Mouse (Mus musculus): ENCODE results near the gene Krtap1-3. TPM values are rescaled to one million over a fixed set of nuclear protein-coding genes. Genes with fewer than 3 reads are reported as not detected.

The Krtap1-3 gene
- not detected in 2 replicates for polyA plus RNA-seq (2015; fragmentation: Nextera tagmentation; extraction: Ambion mirVana)

DNA sequence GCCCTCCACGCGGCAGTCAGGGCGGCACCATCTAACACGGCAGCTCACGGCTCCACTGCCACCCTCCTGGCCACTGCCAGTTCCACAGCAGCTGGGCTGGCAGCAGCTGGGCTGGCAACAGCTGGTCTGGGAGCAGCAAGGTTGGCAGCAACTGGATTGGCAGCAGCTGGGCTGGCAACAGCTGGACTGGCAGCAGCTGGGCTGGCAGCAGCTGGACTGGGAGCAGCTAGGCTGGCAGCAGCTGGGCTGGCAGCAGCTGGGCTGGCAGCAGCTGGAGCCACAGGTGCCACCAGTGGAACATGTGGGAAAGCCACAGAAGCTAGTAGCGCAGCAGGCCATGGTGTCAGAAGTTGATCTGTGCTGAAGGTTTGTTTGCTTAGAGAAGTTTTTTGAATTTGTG lies at the start of gene Krtap1-3:
Krtap1-3 (minus strand) TSS at position 359 of the 400 bp plus-strand sequence.
- no peak within 1 kb of the TSS for H3K27ac ChIP-seq (ENCODE audit: low read length)
- no peak within 1 kb of the TSS for H3K4me2 ChIP-seq (ENCODE audit: low read depth, low read length)
- H3K4me1 ChIP-seq (ENCODE audit: control insufficient read depth, insufficient read depth, low read length): no peaks in the 10 kb centered on the region
- no peaks in the 10 kb centered on the region for H3K36me3 ChIP-seq (ENCODE audit: control insufficient read depth, insufficient read depth, low read length)
- no peaks in the 10 kb centered on the region for H3K27me3 ChIP-seq (ENCODE audit: control insufficient read depth, insufficient read depth, low read length)
- H3K9ac ChIP-seq (ENCODE audit: low read length): no peak within 1 kb of the TSS
- no peak within 1 kb of the TSS for H3K4me3 ChIP-seq (replicated peaks; ENCODE audit: low read length)
- H3K9me3 ChIP-seq (replicated peaks; ENCODE audit: control insufficient read depth, low read length): no peaks in the 10 kb centered on the region
- 78% methylated on average over 6 of the region's 6 CpGs for WGBS
- no peak for ATAC-seq (ENCODE audit: insufficient read depth, low FRiP score)

DNA sequence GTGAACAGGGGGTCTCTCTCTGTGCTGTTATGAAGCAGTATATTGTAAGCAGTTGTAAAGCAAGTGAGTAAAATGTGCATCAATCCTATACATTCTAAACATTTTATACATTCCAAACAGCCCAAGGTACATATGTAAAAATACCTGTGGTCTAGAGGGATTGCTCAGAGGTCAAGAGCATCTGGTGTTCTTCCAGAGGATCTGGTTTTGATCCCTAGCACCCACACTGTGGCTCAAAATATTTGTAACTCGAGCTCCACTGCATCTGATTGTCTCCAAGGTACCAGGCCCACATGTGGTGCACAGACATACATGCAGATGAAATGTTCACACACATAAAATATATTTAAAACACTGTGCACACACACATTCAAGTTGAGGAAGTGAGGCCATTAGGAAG lies 49.8 kb upstream of the Krtap1-3 start:
- no peaks in the 10 kb centered on the region for H3K4me1 ChIP-seq (ENCODE audit: control insufficient read depth, insufficient read depth, low read length)
- WGBS: 27% methylated on average over 1 of the region's 1 CpGs
- no peak overlapping the region for H3K27ac ChIP-seq (ENCODE audit: low read length)
- no peak overlapping the region for H3K4me3 ChIP-seq (replicated peaks; ENCODE audit: low read length)
- no peak for ATAC-seq (ENCODE audit: insufficient read depth, low FRiP score)
- H3K36me3 ChIP-seq (ENCODE audit: control insufficient read depth, insufficient read depth, low read length): no peaks in the 10 kb centered on the region
- no peaks in the 10 kb centered on the region for H3K27me3 ChIP-seq (ENCODE audit: control insufficient read depth, insufficient read depth, low read length)
- H3K4me2 ChIP-seq (ENCODE audit: low read depth, low read length): no peak overlapping the region
- no peaks in the 10 kb centered on the region for H3K9me3 ChIP-seq (replicated peaks; ENCODE audit: control insufficient read depth, low read length)
- no peak overlapping the region for H3K9ac ChIP-seq (ENCODE audit: low read length)

DNA sequence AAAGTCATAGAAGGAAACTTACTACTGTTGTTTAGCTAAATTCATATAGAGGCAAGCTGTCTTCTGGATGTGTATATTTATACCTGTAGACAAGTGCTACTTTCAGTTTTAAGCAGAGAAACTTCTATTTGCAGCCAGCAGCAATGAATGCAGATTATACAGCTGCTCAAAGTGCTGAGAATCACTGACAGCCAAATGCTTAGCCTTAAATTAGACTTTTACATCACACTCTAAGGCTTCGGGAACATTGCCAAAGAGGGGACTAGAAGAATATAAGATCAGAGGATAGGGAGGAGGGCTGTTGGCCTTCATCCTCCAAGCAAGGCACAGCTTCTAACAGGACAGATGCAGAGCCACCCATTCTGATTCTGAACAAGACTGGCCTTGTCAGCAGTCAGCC lies 45.9 kb upstream of the Krtap1-3 start:
- no peaks in the 10 kb centered on the region for H3K27me3 ChIP-seq (ENCODE audit: control insufficient read depth, insufficient read depth, low read length)
- ATAC-seq (ENCODE audit: insufficient read depth, low FRiP score): no peak
- no peak overlapping the region for H3K4me2 ChIP-seq (ENCODE audit: low read depth, low read length)
- H3K4me3 ChIP-seq (replicated peaks; ENCODE audit: low read length): no peak overlapping the region
- 62% methylated on average over 1 of the region's 1 CpGs for WGBS
- no peak overlapping the region for H3K27ac ChIP-seq (ENCODE audit: low read length)
- H3K9ac ChIP-seq (ENCODE audit: low read length): no peak overlapping the region
- H3K4me1 ChIP-seq (ENCODE audit: control insufficient read depth, insufficient read depth, low read length): no peaks in the 10 kb centered on the region
- H3K36me3 ChIP-seq (ENCODE audit: control insufficient read depth, insufficient read depth, low read length): no peaks in the 10 kb centered on the region
- no peaks in the 10 kb centered on the region for H3K9me3 ChIP-seq (replicated peaks; ENCODE audit: control insufficient read depth, low read length)

DNA sequence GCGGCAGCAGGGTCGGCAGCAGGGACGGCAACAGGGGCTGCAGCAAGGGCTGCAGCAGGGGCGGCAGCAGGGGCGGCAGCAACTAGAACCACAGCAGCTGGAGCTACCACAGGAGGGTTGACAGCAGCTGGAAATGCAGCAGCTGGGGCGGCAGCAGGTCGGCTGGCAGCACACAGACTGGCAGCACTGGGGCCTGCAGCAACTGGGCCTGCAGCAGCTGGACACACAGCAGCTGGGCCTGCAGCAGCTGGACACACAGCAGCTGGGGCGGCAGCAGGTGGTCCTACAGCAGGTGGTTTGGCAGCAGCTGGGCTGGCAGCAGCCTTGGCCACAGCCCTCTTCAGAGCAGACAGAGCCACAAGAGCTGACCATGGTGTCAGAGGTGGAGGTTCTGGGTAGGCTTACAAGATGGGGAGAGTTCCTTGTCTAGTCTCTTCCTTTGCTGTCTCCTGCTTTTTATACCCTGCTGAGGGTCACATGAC lies 43.6 kb upstream of the Krtap1-3 start, which contains the start of gene Krtap4-2:
Krtap4-2 (minus strand) TSS at position 432 of the 482 bp plus-strand sequence.
- ATAC-seq (ENCODE audit: insufficient read depth, low FRiP score): no peak
- Histone ChIP-seq H3K27me3 (ENCODE audit: control insufficient read depth, insufficient read depth, low read length) (no peaks in the 10 kb centered on the region), H3K9ac (ENCODE audit: low read length) (no peak within 1 kb of the TSS), H3K27ac (ENCODE audit: low read length) (no peak within 1 kb of the TSS), H3K4me2 (ENCODE audit: low read depth, low read length) (no peak within 1 kb of the TSS), H3K9me3 (replicated peaks; ENCODE audit: control insufficient read depth, low read length) (no peaks in the 10 kb centered on the region), H3K36me3 (ENCODE audit: control insufficient read depth, insufficient read depth, low read length) (no peaks in the 10 kb centered on the region), H3K4me3 (replicated peaks; ENCODE audit: low read length) (no peak within 1 kb of the TSS), H3K4me1 (ENCODE audit: control insufficient read depth, insufficient read depth, low read length) (no peaks in the 10 kb centered on the region)
- WGBS: 34% methylated on average over 7 of the region's 8 CpGs

DNA sequence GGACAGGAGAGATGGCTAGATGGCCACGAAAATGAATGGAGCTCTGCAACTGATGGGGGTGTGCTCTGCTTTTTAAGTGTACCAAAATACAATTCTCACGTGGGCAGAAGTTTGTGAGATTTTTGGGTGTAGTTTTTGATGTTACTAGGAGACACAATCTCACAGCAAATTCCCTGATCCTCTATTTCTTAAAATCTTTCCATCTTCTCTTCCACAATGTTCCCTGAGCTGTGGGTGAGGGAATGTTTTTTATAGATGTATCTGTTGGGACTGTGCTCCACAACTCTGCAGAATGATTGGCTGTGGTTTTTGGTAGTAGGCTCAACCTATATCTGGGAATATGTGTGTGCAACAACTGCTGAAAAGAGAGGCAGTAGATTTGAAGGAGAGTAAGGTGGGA lies 42.2 kb upstream of the Krtap1-3 start:
- H3K36me3 ChIP-seq (ENCODE audit: control insufficient read depth, insufficient read depth, low read length): no peaks in the 10 kb centered on the region
- H3K9me3 ChIP-seq (replicated peaks; ENCODE audit: control insufficient read depth, low read length): no peaks in the 10 kb centered on the region
- H3K4me1 ChIP-seq (ENCODE audit: control insufficient read depth, insufficient read depth, low read length): no peaks in the 10 kb centered on the region
- no peak for ATAC-seq (ENCODE audit: insufficient read depth, low FRiP score)
- WGBS: 72% methylated on average over 2 of the region's 2 CpGs
- no peak overlapping the region for H3K27ac ChIP-seq (ENCODE audit: low read length)
- no peak overlapping the region for H3K4me3 ChIP-seq (replicated peaks; ENCODE audit: low read length)
- no peak overlapping the region for H3K9ac ChIP-seq (ENCODE audit: low read length)
- no peak overlapping the region for H3K4me2 ChIP-seq (ENCODE audit: low read depth, low read length)
- no peaks in the 10 kb centered on the region for H3K27me3 ChIP-seq (ENCODE audit: control insufficient read depth, insufficient read depth, low read length)

DNA sequence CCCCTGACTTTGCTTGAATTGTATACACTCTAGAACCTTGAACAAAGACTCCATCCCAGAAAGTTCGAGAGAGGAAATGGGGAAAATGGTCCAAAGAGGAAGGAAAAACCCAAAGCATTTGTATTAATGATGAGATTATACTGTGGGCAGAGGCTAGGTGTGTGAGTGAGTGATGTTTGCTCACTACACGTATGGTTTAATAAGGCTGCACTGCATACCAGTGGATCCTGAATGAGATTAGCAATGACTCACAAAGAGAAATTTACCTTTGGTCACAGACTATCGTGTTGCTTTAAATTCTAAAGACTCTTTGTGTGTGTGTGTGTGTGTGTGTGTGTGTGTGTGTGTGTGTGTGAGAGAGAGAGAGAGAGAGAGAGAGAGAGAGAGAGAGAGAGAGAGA lies 39.8 kb upstream of the Krtap1-3 start:
- H3K4me3 ChIP-seq (replicated peaks; ENCODE audit: low read length): no peak overlapping the region
- WGBS: 49% methylated on average over 3 of the region's 3 CpGs
- H3K27me3 ChIP-seq (ENCODE audit: control insufficient read depth, insufficient read depth, low read length): no peaks in the 10 kb centered on the region
- no peak overlapping the region for H3K4me2 ChIP-seq (ENCODE audit: low read depth, low read length)
- H3K9ac ChIP-seq (ENCODE audit: low read length): no peak overlapping the region
- peak; percentile 60; the same call in 1 of the 2 replicates for ATAC-seq (ENCODE audit: insufficient read depth, low FRiP score)
- no peaks in the 10 kb centered on the region for H3K9me3 ChIP-seq (replicated peaks; ENCODE audit: control insufficient read depth, low read length)
- no peaks in the 10 kb centered on the region for H3K4me1 ChIP-seq (ENCODE audit: control insufficient read depth, insufficient read depth, low read length)
- H3K36me3 ChIP-seq (ENCODE audit: control insufficient read depth, insufficient read depth, low read length): no peaks in the 10 kb centered on the region
- H3K27ac ChIP-seq (ENCODE audit: low read length): no peak overlapping the region

DNA sequence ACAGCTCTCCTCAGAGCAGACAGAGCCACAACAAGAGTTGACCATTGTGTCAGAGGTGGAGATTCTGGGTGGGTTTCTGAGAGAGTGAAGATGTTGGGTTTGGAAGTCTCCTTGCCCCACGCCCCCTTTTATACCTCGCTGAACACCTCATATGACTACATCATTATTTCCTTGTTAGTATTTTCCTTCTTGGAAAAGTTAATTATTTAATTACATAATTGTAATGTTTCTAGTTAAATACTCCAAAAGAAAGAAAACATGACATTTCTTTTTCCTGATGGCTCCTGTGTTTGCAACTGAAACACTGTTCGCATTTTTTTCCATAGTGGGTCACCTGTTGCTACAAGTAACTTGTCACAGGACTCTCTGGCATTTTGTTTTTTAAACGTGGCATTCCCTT lies 37.0 kb upstream of the Krtap1-3 start, which contains the start of gene Krtap4-1:
Krtap4-1 (minus strand) TSS at position 101 of the 400 bp plus-strand sequence.
- no peak within 1 kb of the TSS for H3K4me2 ChIP-seq (ENCODE audit: low read depth, low read length)
- 79% methylated on average over 4 of the region's 4 CpGs for WGBS
- no peaks in the 10 kb centered on the region for H3K36me3 ChIP-seq (ENCODE audit: control insufficient read depth, insufficient read depth, low read length)
- ATAC-seq (ENCODE audit: insufficient read depth, low FRiP score): no peak
- H3K27ac ChIP-seq (ENCODE audit: low read length): no peak within 1 kb of the TSS
- H3K9ac ChIP-seq (ENCODE audit: low read length): no peak within 1 kb of the TSS
- H3K4me3 ChIP-seq (replicated peaks; ENCODE audit: low read length): no peak within 1 kb of the TSS
- H3K9me3 ChIP-seq (replicated peaks; ENCODE audit: control insufficient read depth, low read length): no peaks in the 10 kb centered on the region
- no peaks in the 10 kb centered on the region for H3K4me1 ChIP-seq (ENCODE audit: control insufficient read depth, insufficient read depth, low read length)
- no peaks in the 10 kb centered on the region for H3K27me3 ChIP-seq (ENCODE audit: control insufficient read depth, insufficient read depth, low read length)

DNA sequence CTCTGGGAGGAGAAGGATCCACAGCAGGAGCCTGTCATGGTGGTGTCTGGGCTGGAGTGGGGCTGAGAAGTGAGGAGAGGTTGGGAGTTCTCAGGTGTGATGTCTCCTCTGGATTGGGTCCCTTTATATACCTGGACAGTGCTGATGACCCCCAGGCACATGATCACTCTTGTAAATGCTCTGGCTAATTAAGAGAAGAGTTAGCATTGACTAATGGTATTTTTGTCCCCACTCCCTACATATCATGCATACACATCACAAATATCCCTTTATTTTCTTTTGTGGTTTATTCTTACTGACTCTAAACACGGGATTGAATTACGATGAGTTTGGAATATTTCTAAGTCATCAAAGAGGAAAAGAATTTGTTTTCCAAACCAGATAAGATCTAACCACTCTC lies 29.2 kb upstream of the Krtap1-3 start, which contains the start of gene Gm11562:
Gm11562 (minus strand) TSS at position 101 of the 400 bp plus-strand sequence.
- Histone ChIP-seq H3K36me3 (ENCODE audit: control insufficient read depth, insufficient read depth, low read length) (no peaks in the 10 kb centered on the region), H3K4me1 (ENCODE audit: control insufficient read depth, insufficient read depth, low read length) (no peaks in the 10 kb centered on the region), H3K9ac (ENCODE audit: low read length) (no peak within 1 kb of the TSS), H3K4me3 (replicated peaks; ENCODE audit: low read length) (no peak within 1 kb of the TSS), H3K9me3 (replicated peaks; ENCODE audit: control insufficient read depth, low read length) (no peaks in the 10 kb centered on the region), H3K4me2 (ENCODE audit: low read depth, low read length) (no peak within 1 kb of the TSS), H3K27me3 (ENCODE audit: control insufficient read depth, insufficient read depth, low read length) (no peaks in the 10 kb centered on the region), H3K27ac (ENCODE audit: low read length) (no peak within 1 kb of the TSS)
- ATAC-seq (ENCODE audit: insufficient read depth, low FRiP score): no peak
- 84% methylated on average over 2 of the region's 2 CpGs for WGBS

DNA sequence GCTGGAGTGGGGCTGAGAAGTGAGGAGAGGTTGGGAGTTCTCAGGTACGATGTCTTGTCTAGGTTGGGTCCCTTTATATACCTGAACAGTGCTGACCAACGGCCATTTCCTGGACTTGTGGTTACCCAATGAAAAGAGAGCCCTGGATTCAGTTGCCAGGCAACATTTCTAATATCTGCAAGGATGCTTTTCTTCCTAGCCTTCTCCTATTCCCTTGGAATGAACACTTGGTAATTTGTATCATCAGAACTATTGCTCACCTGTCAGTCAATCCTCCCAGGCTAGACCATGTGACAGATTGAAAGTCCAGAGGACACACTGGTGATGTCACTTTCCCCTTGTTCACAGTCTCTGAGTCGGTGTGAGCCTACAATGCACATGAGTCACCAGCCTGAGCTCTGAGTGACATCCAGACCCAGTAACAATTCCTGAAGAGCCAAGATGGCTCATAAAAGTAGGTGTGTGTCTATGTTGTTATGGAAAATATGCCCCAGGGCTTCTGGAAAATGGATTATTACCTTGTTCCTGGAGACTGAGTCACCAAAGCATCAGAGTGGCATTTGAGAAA lies 23.7 kb upstream of the Krtap1-3 start, which contains the start of gene Krtap2-4:
Krtap2-4 (minus strand) TSS at position 51 of the 568 bp plus-strand sequence.
- no peak for ATAC-seq (ENCODE audit: insufficient read depth, low FRiP score)
- Histone ChIP-seq H3K4me3 (replicated peaks; ENCODE audit: low read length) (no peak within 1 kb of the TSS), H3K9ac (ENCODE audit: low read length) (no peak within 1 kb of the TSS), H3K9me3 (replicated peaks; ENCODE audit: control insufficient read depth, low read length) (no peaks in the 10 kb centered on the region), H3K27me3 (ENCODE audit: control insufficient read depth, insufficient read depth, low read length) (no peaks in the 10 kb centered on the region), H3K27ac (ENCODE audit: low read length) (no peak within 1 kb of the TSS), H3K4me2 (ENCODE audit: low read depth, low read length) (no peak within 1 kb of the TSS), H3K36me3 (ENCODE audit: control insufficient read depth, insufficient read depth, low read length) (no peaks in the 10 kb centered on the region), H3K4me1 (ENCODE audit: control insufficient read depth, insufficient read depth, low read length) (no peaks in the 10 kb centered on the region)
- 60% methylated on average over 3 of the region's 3 CpGs for WGBS
